Mouse (Mus musculus) limb, embryonic 14.5 days (tissue): Measurements from ENCODE around the gene Rnaseh2b. TPM values are rescaled to one million over a fixed set of nuclear protein-coding genes. Genes with fewer than 3 reads are reported as not detected.

Experiments used
- ATAC-seq: fragments of 200-750 bp; cut with Nextera tagmentation; 2 replicates; pipeline ENCODE4 v1.8.0; 2017; ENCODE audit warnings: low read depth, moderate number of reproducible peaks, moderate TSS enrichment; ENCODE audit not compliant: low FRiP score
- DNase-seq: peaks from one replicate; pipeline ENCODE4 v3.0.0-alpha.2; 2015; ENCODE audit warnings: low spot score
- H3K27ac ChIP-seq: fragments of 300-500 bp; sonication (generic); replicated peaks from 2 replicates; pipeline ENCODE4 v1.5.1; 2014; ENCODE audit warnings: low read depth, mild to moderate bottlenecking, low read length, moderate library complexity, mixed read lengths
- H3K27me3 ChIP-seq: fragments of 300-500 bp; sonication (generic); 2 replicates; pipeline ENCODE4 v1.6.1; 2014; ENCODE audit warnings: low read length, mixed read lengths; ENCODE audit not compliant: control insufficient read depth, insufficient read depth
- H3K36me3 ChIP-seq: fragments of 300-500 bp; sonication (generic); 2 replicates; pipeline ENCODE4 v1.6.1; 2014; ENCODE audit warnings: mild to moderate bottlenecking, low read length, moderate library complexity, mixed read lengths; ENCODE audit not compliant: control insufficient read depth, insufficient read depth
- H3K4me1 ChIP-seq: fragments of 300-500 bp; sonication (generic); 2 replicates; pipeline ENCODE4 v1.6.1; 2014; ENCODE audit warnings: antibody characterized with exemption, low read length, mixed read lengths; ENCODE audit not compliant: control insufficient read depth, insufficient read depth
- H3K4me2 ChIP-seq: fragments of 300-500 bp; sonication (generic); replicated peaks from 2 replicates; pipeline ENCODE4 v1.6.1; 2014; ENCODE audit warnings: low read depth, mild to moderate bottlenecking, low read length, moderate library complexity; ENCODE audit not compliant: severe bottlenecking
- H3K4me3 ChIP-seq: fragments of 300-500 bp; sonication (generic); replicated peaks from 2 replicates; pipeline ENCODE4 v1.5.1; 2014; ENCODE audit warnings: low read length
- H3K9ac ChIP-seq: fragments of 300-500 bp; sonication (generic); 2 replicates; pipeline ENCODE4 v1.6.1; 2014; ENCODE audit warnings: mild to moderate bottlenecking, low read depth, low read length, moderate library complexity; ENCODE audit not compliant: severe bottlenecking
- H3K9me3 ChIP-seq: fragments of 300-500 bp; sonication (generic); 2 replicates; pipeline ENCODE4 v1.6.1; 2016; ENCODE audit warnings: low read length; ENCODE audit not compliant: control insufficient read depth
- POLR2A ChIP-seq: fragments of 200-500 bp; IDR thresholded peaks from 2 replicates; pipeline ENCODE4 v1.8.0; 2012; ENCODE audit warnings: inconsistent platforms, mild to moderate bottlenecking, moderate library complexity, borderline replicate concordance; ENCODE audit not compliant: insufficient read depth, insufficient read length; ENCODE audit errors: extremely low read depth
- WGBS: fragments of 180-500 bp; shearing (Covaris S2); extraction: QIAGEN DNeasy Blood & Tissue Kit; methylation state at CpG from one replicate; pipeline ENCODE4 v1.1.7; 2014; 5-methylcytosine and 5-hydroxymethylcytosine counted together
- polyA plus RNA-seq, 2 experiments: library from polyadenylated mRNA; depleted of rRNA in 1 of 2; stranded (reverse) in 1 of 2; unstranded in 1 of 2; fragments of >200 nt; fragmentation: Nextera tagmentation in 1 of 2; extraction: Ambion mirVana in 1 of 2; gene quantifications; 2 replicates each; pipeline versions ENCODE4 v1.2.1 to v1.2.3; 2012 to 2014

The Rnaseh2b gene
- polyA plus RNA-seq, 2 experiments = 29.6 to 58.8 TPM

DNA sequence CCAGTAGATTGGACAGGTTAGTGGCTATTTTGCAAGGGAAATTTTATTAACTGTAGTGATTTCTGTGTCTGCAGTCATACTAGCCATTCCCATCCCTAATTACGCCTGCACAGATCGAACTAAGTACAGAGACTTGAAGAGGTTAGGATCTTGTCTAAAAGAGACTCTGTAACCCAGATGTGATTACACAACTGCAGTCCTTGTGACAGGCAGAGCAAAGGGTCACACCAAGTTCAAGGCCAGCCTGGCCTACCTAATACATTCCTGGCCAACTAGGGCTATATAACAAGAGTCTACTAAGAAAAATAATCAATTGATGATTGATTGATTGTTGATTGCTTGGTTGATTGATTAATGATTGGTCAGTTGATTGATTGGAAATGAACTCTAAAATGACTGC, 43.1 kb upstream of the Rnaseh2b start:
- no peak for TF ChIP-seq POLR2A
- Histone ChIP-seq H3K36me3 (no peaks in the 10 kb centered on the region), H3K4me3 (no peak overlapping the region), H3K27me3 (no peaks in the 10 kb centered on the region), H3K4me1 (0 out of 2 replicates have a peak, but pooled peaks cover 3% of the 10 kb centered on the region), H3K4me2 (no peak overlapping the region), H3K9me3 (no peaks in the 10 kb centered on the region), H3K27ac (no peak overlapping the region), H3K9ac (no peak overlapping the region)
- no peak for DNase-seq
- ATAC-seq = no peak
- 88% methylated on average over 2 of the region's 2 CpGs for WGBS

DNA sequence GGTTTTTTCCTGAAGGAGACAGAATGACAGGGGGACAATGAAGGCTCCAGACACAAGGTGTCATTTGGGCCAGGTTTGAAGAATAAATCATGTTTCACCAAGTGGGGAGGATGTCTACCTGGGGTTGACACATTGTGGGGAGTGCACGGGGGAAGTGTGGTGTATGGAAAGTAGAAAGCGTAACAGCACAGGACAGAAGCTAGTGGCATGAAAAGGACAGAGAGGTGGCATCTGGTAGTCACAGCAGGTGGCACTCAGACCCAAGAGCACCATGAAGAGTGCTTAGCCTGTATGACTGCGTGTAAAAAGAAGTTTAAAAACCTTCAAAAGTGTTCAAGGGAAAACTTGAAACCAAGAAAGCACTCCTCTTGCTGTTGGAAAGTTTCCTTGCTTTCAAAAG, 42.3 kb upstream of the Rnaseh2b start:
- Histone ChIP-seq H3K27ac (no peak overlapping the region), H3K27me3 (no peaks in the 10 kb centered on the region), H3K9me3 (no peaks in the 10 kb centered on the region), H3K36me3 (no peaks in the 10 kb centered on the region), H3K4me3 (no peak overlapping the region), H3K4me1 (0 out of 2 replicates have a peak, but pooled peaks cover 3% of the 10 kb centered on the region), H3K9ac (no peak overlapping the region), H3K4me2 (no peak overlapping the region)
- TF ChIP-seq POLR2A = no peak
- no peak for DNase-seq
- 79% methylated on average over 3 of the region's 3 CpGs for WGBS
- ATAC-seq = no peak

DNA sequence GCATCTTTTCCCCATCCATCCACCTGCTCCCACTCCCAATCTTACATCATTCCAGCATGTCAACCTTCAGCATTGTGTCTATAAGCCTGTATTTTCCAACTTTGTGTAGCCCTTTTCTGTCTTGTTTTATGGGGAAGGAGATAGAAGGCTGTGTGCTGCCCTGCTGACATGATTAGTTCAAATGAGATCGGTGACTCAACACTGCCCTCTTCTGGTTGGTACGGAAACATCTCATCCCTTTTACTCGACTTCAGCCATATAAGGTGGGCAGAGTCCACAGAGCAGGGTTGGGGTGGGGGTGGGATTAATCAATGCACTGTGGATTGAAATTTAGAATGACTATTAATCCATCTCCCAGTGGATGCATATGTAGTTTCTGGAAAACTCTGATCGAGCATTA, 40.4 kb upstream of the Rnaseh2b start:
- H3K27me3 ChIP-seq = no peaks in the 10 kb centered on the region
- ATAC-seq = peak; percentile 78
- H3K4me3 ChIP-seq = no peak overlapping the region
- H3K27ac ChIP-seq = no peak overlapping the region
- no peaks in the 10 kb centered on the region for H3K9me3 ChIP-seq
- TF ChIP-seq POLR2A = no peak
- H3K9ac ChIP-seq = no peak overlapping the region
- no peaks in the 10 kb centered on the region for H3K36me3 ChIP-seq
- 9% methylated on average over 4 of the region's 4 CpGs for WGBS
- H3K4me1 ChIP-seq = no peaks in the 10 kb centered on the region
- H3K4me2 ChIP-seq = no peak overlapping the region
- peak; percentile 83 for DNase-seq

DNA sequence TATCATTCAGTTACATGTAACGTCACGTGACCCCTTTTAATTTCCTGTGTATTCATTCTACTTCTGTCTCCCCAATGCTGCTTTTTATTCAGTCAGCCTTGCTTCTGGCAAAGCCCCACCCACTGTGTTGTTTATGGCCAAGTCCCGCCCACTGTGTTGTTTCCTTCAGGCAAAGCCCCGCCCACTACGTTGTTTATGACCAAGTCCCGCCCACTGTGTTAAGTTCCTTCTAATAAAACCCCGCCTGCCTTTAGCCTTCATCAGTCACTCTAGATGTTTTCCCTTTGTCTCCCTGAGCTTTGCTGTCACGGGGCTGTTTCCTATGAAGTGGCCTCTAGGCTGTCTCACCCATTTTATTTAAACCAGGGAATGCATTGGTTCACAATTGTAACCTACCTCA, 38.0 kb upstream of the Rnaseh2b start:
- 59% methylated on average over 8 of the region's 8 CpGs for WGBS
- no peaks in the 10 kb centered on the region for H3K36me3 ChIP-seq
- H3K4me1 ChIP-seq = peaks cover 5% of the 10 kb centered on the region
- peak; percentile 29 for DNase-seq
- no peak overlapping the region for H3K9ac ChIP-seq
- no peaks in the 10 kb centered on the region for H3K27me3 ChIP-seq
- TF ChIP-seq POLR2A = no peak
- ATAC-seq = no peak
- no peak overlapping the region for H3K27ac ChIP-seq
- H3K4me3 ChIP-seq = no peak overlapping the region
- H3K4me2 ChIP-seq = no peak overlapping the region
- no peaks in the 10 kb centered on the region for H3K9me3 ChIP-seq

DNA sequence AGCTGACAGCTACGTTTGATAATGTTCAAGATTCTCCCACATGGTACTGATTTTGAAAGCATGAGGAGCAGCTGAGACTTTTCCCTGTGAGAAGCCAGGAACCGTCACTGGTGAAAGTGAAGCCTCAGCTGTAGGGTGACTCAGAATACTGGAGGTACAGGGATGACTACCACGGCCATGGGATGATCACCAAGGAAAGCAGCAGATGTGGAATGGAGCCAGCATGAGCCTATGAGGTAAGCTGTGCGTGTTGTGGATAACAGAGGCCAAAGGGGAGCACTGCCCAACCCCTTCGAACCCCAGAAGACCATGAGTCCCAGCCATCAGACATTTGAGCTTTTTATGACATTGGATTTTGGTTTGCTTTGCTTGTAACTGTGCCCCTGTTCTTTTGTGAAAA, 36.3 kb upstream of the Rnaseh2b start:
- Histone ChIP-seq H3K4me3 (no peak overlapping the region), H3K27me3 (no peaks in the 10 kb centered on the region), H3K9ac (no peak overlapping the region), H3K36me3 (no peaks in the 10 kb centered on the region), H3K9me3 (no peaks in the 10 kb centered on the region), H3K4me2 (no peak overlapping the region), H3K27ac (no peak overlapping the region), H3K4me1 (peaks cover 8% of the 10 kb centered on the region)
- ATAC-seq (no peak), DNase-seq (no peak)
- TF ChIP-seq POLR2A = no peak
- WGBS = 81% methylated on average over 5 of the region's 5 CpGs

DNA sequence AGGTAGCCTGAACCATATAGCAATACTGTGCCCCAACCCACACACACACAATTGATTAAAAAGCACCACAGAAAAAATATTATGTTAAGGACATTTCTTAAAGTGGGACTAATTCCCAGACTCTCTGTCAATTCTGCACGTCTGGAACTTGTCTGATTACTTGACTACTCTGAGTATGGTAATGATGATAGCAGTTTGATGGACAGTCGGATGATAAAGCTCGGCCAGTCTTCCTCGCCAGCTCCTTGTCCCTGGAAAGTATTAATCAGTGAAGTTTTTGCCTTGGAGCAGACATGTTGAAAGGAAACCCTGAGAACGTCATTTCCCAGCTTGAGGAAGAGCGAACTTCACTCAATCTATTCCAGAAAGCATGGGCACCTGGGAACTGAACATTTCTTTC, 34.3 kb upstream of the Rnaseh2b start:
- peaks cover 8% of the 10 kb centered on the region for H3K4me1 ChIP-seq
- no peak for ATAC-seq
- 50% methylated on average over 6 of the region's 6 CpGs for WGBS
- no peaks in the 10 kb centered on the region for H3K36me3 ChIP-seq
- no peak overlapping the region for H3K27ac ChIP-seq
- no peaks in the 10 kb centered on the region for H3K27me3 ChIP-seq
- no peak overlapping the region for H3K9ac ChIP-seq
- no peak overlapping the region for H3K4me3 ChIP-seq
- DNase-seq = no peak
- H3K9me3 ChIP-seq = no peaks in the 10 kb centered on the region
- no peak for TF ChIP-seq POLR2A
- H3K4me2 ChIP-seq = no peak overlapping the region
